Mouse (Mus musculus) CH12.LX (cell line): ENCODE results near the gene Fndc7. TPM values are rescaled to one million over a fixed set of nuclear protein-coding genes. Genes with fewer than 3 reads are reported as not detected.
A peak's percentile ranks its signal among the peaks of the same experiment; 100 is the strongest.

Experiments used
- DNase-seq: peaks from one replicate; pipeline ENCODE4 v3.0.0-alpha.2; 2013; ENCODE audit errors: extremely low read depth
- H3K27ac ChIP-seq: 2 replicates; pipeline ENCODE4 v1.5.1; 2012; ENCODE audit warnings: low read depth, mild to moderate bottlenecking, control low read depth, moderate library complexity; ENCODE audit not compliant: insufficient read depth
- H3K27me3 ChIP-seq: replicated peaks from 2 replicates; pipeline ENCODE3; 2012; ENCODE audit warnings: inconsistent platforms
- H3K36me3 ChIP-seq, 2 experiments: replicated peaks in 1 of 2; 2 replicates each; pipeline versions ENCODE3 to v1.6.1; 2012; ENCODE audit warnings: inconsistent platforms in 1 of 2, low read length in 1 of 2, mild to moderate bottlenecking in 1 of 2, mixed read lengths in 1 of 2, moderate library complexity in 1 of 2; ENCODE audit not compliant: control insufficient read depth in 1 of 2, insufficient read depth in 1 of 2
- H3K4me1 ChIP-seq, 2 experiments: 2 replicates each; pipeline ENCODE4 v1.6.1; 2012; ENCODE audit warnings: inconsistent platforms in 1 of 2, moderate library complexity in 1 of 2; ENCODE audit not compliant: insufficient read depth in 2 of 2, control insufficient read depth in 1 of 2
- H3K4me2 ChIP-seq: 2 replicates; pipeline ENCODE4 v1.6.1; 2012; ENCODE audit warnings: low read depth, mild to moderate bottlenecking, control low read depth; ENCODE audit not compliant: poor library complexity, insufficient read depth, severe bottlenecking
- H3K4me3 ChIP-seq, 3 experiments: fragments of 150-350 bp in 1 of 3; sonication (generic) in 1 of 3; replicated peaks in 1 of 3; 2 replicates each; pipeline versions ENCODE3 to v1.5.1; 2011 to 2012; ENCODE audit warnings: low read depth in 2 of 3, low read length in 2 of 3, mild to moderate bottlenecking in 2 of 3, moderate library complexity in 2 of 3, control low read depth in 1 of 3, improper control_type of control experiment in 1 of 3, inconsistent platforms in 1 of 3, mixed read lengths in 1 of 3; ENCODE audit not compliant: poor library complexity in 1 of 3
- H3K79me2 ChIP-seq: replicated peaks from 2 replicates; pipeline ENCODE4 v1.6.1; 2012; ENCODE audit warnings: mild to moderate bottlenecking, moderate library complexity; ENCODE audit not compliant: control insufficient read depth, poor library complexity, insufficient read depth, severe bottlenecking; ENCODE audit errors: extremely low read depth
- H3K9ac ChIP-seq: 2 replicates; pipeline ENCODE4 v1.6.1; 2012; ENCODE audit warnings: low read depth, mild to moderate bottlenecking, control low read depth, moderate library complexity; ENCODE audit not compliant: insufficient read depth
- H3K9me3 ChIP-seq: replicated peaks from 2 replicates; pipeline ENCODE3; 2012; ENCODE audit warnings: low read length, inconsistent platforms, mixed read lengths
- E2F4 ChIP-seq: IDR thresholded peaks from 2 replicates; pipeline ENCODE4 v1.6.1; 2011; ENCODE audit warnings: low read depth, low read length, improper control_type of control experiment; ENCODE audit not compliant: insufficient replicate concordance
- ELF1 ChIP-seq: IDR thresholded peaks from 2 replicates; pipeline ENCODE4 v1.6.1; 2014; ENCODE audit warnings: low read depth, mild to moderate bottlenecking, inconsistent platforms, low read length, improper control_type of control experiment
- EP300 ChIP-seq: IDR thresholded peaks from 2 replicates; pipeline ENCODE4 v1.6.1; 2011; ENCODE audit warnings: low read length, improper control_type of control experiment
- ETS1 ChIP-seq: conservative IDR thresholded peaks from 2 replicates; pipeline ENCODE4 v1.6.1; 2012; ENCODE audit warnings: low read depth, mild to moderate bottlenecking, inconsistent platforms, low read length, improper control_type of control experiment, moderate library complexity
- GABPA ChIP-seq: IDR thresholded peaks from 2 replicates; pipeline ENCODE4 v1.6.1; 2012; ENCODE audit warnings: low read depth, low read length, improper control_type of control experiment, inconsistent platforms; ENCODE audit not compliant: insufficient replicate concordance
- HCFC1 ChIP-seq: IDR thresholded peaks from 2 replicates; pipeline ENCODE4 v1.6.1; 2012; ENCODE audit warnings: low read depth, mild to moderate bottlenecking, inconsistent platforms, low read length, improper control_type of control experiment
- JUN ChIP-seq: IDR thresholded peaks from 2 replicates; pipeline ENCODE4 v1.6.1; 2011; ENCODE audit warnings: low read depth, mild to moderate bottlenecking, low read length, improper control_type of control experiment, moderate library complexity; ENCODE audit not compliant: insufficient read depth
- JUND ChIP-seq: conservative IDR thresholded peaks from 2 replicates; pipeline ENCODE4 v1.6.1; 2011; ENCODE audit warnings: low read depth, low read length, improper control_type of control experiment
- KAT2A ChIP-seq: IDR thresholded peaks from 2 replicates; pipeline ENCODE4 v1.6.1; 2012; ENCODE audit warnings: low read length, improper control_type of control experiment, inconsistent platforms; ENCODE audit not compliant: insufficient replicate concordance
- MAFK ChIP-seq: IDR thresholded peaks from 2 replicates; pipeline ENCODE4 v1.6.1; 2011; ENCODE audit warnings: low read length, improper control_type of control experiment; ENCODE audit not compliant: insufficient replicate concordance
- MAZ ChIP-seq: IDR thresholded peaks from 2 replicates; pipeline ENCODE4 v1.6.1; 2012; ENCODE audit warnings: low read depth, mild to moderate bottlenecking, inconsistent platforms, low read length, improper control_type of control experiment, moderate library complexity
- MEF2A ChIP-seq: IDR thresholded peaks from 2 replicates; pipeline ENCODE4 v1.6.1; 2014; ENCODE audit warnings: low read depth, mild to moderate bottlenecking, inconsistent platforms, low read length, improper control_type of control experiment, borderline replicate concordance
- MXI1 ChIP-seq: IDR thresholded peaks from 2 replicates; pipeline ENCODE4 v1.6.1; 2011; ENCODE audit warnings: mild to moderate bottlenecking, low read depth, low read length, improper control_type of control experiment
- MYC ChIP-seq: IDR thresholded peaks from 2 replicates; pipeline ENCODE4 v1.6.1; 2011; ENCODE audit warnings: low read depth, mild to moderate bottlenecking, improper control_type of control experiment, low read length
- NELFE ChIP-seq: IDR thresholded peaks from 2 replicates; pipeline ENCODE4 v1.6.1; 2011; ENCODE audit warnings: low read depth, low read length, improper control_type of control experiment
- PAX5 ChIP-seq: IDR thresholded peaks from 2 replicates; pipeline ENCODE4 v1.6.1; 2012; ENCODE audit warnings: low read length, inconsistent platforms, mixed read lengths
- POLR2A ChIP-seq: IDR thresholded peaks from 2 replicates; pipeline ENCODE4 v1.6.1; 2011; ENCODE audit warnings: low read depth, mild to moderate bottlenecking, improper control_type of control experiment, low read length
- RAD21 ChIP-seq: IDR thresholded peaks from 2 replicates; pipeline ENCODE4 v1.6.1; 2011; ENCODE audit warnings: low read depth, mild to moderate bottlenecking, low read length, improper control_type of control experiment, moderate library complexity
- RCOR1 ChIP-seq: conservative IDR thresholded peaks from 2 replicates; pipeline ENCODE4 v1.6.1; 2012; ENCODE audit warnings: low read depth, mild to moderate bottlenecking, inconsistent platforms, low read length, improper control_type of control experiment
- SIN3A ChIP-seq: IDR thresholded peaks from 2 replicates; pipeline ENCODE4 v1.6.1; 2012; ENCODE audit warnings: low read length, improper control_type of control experiment, inconsistent platforms
- SMC3 ChIP-seq: IDR thresholded peaks from 2 replicates; pipeline ENCODE4 v1.6.1; 2011; ENCODE audit warnings: low read depth, low read length, improper control_type of control experiment
- TBP ChIP-seq: conservative IDR thresholded peaks from 2 replicates; pipeline ENCODE4 v1.6.1; 2011; ENCODE audit warnings: low read depth, low read length, improper control_type of control experiment
- TCF12 ChIP-seq: IDR thresholded peaks from 2 replicates; pipeline ENCODE4 v1.6.1; 2014; ENCODE audit warnings: low read depth, mild to moderate bottlenecking, inconsistent platforms, low read length, improper control_type of control experiment
- USF2 ChIP-seq: conservative IDR thresholded peaks from 2 replicates; pipeline ENCODE4 v1.6.1; 2011; ENCODE audit warnings: low read depth, low read length, improper control_type of control experiment
- ZC3H11A ChIP-seq: IDR thresholded peaks from 2 replicates; pipeline ENCODE4 v1.6.1; 2012; ENCODE audit warnings: low read depth, mild to moderate bottlenecking, inconsistent platforms, low read length, improper control_type of control experiment
- ZKSCAN1 ChIP-seq: IDR thresholded peaks from 2 replicates; pipeline ENCODE4 v1.6.1; 2012; ENCODE audit warnings: low read depth, inconsistent platforms, low read length, improper control_type of control experiment, borderline replicate concordance
- ZMIZ1 ChIP-seq: IDR thresholded peaks from 2 replicates; pipeline ENCODE4 v1.6.1; 2012; ENCODE audit warnings: low read depth, mild to moderate bottlenecking, inconsistent platforms, low read length, improper control_type of control experiment
- dilution Hi-C: fragments of 300-500 bp; cut with MboI; formaldehyde crosslinking; loops from 2 replicates; pipeline ENCODE4 v1.14.3; 2020; ENCODE audit warnings: low sequenced_read_pairs; ENCODE audit not compliant: extremely low pct_unique_long_range_greater_than_20kb, extremely low pct_ligation_motif_present
- in situ Hi-C: fragments of 300-500 bp; cut with MboI; formaldehyde crosslinking; loops from 3 replicates; pipeline ENCODE4 v1.14.3; 2019; ENCODE audit warnings: low sequenced_read_pairs, low pct_ligation_motif_present, low pct_unique_long_range_greater_than_20kb, mixed read lengths
- polyA plus RNA-seq: library from polyadenylated mRNA; unstranded; fragments of >175 nt; gene quantifications from 2 replicates; pipeline ENCODE4 v1.2.1, GENCODE M21; 2012; ENCODE audit warnings: low read depth; ENCODE audit not compliant: insufficient read length
- total RNA-seq, 2 experiments: library from RNA; depleted of rRNA; stranded (reverse); fragments of 300-350 nt in 1 of 2; fragments of >200 nt in 1 of 2; gene quantifications; 2 replicates each; pipeline ENCODE4 v1.2.3; 2012 to 2014

The Fndc7 gene
- total and polyA plus RNA-seq, 3 experiments, result 0.61 to 1.1 (median 0.81) TPM

DNA sequence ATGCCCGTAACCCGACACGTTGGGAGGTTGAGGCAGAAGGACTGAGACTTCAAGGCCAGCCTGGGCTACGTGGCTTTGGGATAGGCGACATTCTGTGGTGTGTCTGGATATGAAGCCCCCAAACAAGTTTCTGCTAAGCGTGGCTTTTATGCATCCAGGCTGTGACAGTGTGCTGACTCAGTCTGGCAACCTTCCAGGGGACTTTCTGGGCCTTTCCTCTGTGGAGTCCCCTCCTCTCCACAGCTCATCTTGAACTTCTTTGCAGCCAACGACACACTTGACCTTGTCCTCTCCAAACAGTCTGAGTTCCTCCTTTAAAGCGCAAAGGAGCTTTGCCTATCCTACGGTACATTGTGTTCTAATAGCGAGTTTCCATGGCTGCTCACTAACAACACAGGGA lies 33.9 kb downstream of the Fndc7 start:
- peak overlapping the region; percentile 86 for H3K27ac ChIP-seq
- peak; percentile 34 for DNase-seq
- peaks cover 32 to 71% of the 10 kb centered on the region in 2 experiments for H3K4me1 ChIP-seq
- no peaks in the 10 kb centered on the region for H3K36me3 ChIP-seq
- peak overlapping the region; percentile 19; the same call in 1 of the 2 replicates for H3K9ac ChIP-seq
- no peak overlapping the region for H3K4me3 ChIP-seq
- in situ Hi-C loops, result loop anchor here (5.0 kb wide), 1 partner anchor 46 kb away; no protein-coding TSS in a partner anchor
- TF ChIP-seq HCFC1 (no peak), KAT2A (no peak), JUND (no peak), MXI1 (no peak), EP300 (0 out of 2 replicates have a peak, but pooled peaks have one; percentile 10), MAFK (peak; percentile 53; the same call in 1 of the 2 replicates), NELFE (no peak), MAZ (0 out of 2 replicates have a peak, but pooled peaks have one; percentile 10), RAD21 (no peak), RCOR1 (no peak), ETS1 (no peak; the same call in 1 of the 2 replicates), ZC3H11A (no peak), E2F4 (no peak), SIN3A (no peak), ZMIZ1 (no peak), SMC3 (no peak), ZKSCAN1 (no peak), JUN (no peak), GABPA (no peak), TCF12 (no peak), POLR2A (no peak), USF2 (no peak), ELF1 (no peak; the same call in 1 of the 2 replicates), TBP (0 out of 2 replicates have a peak, but pooled peaks have one; percentile 24), MYC (no peak), PAX5 (no peak), MEF2A (no peak; the same call in 1 of the 2 replicates)
- no peaks in the 10 kb centered on the region for H3K27me3 ChIP-seq
- no peaks in the 10 kb centered on the region for H3K9me3 ChIP-seq
- H3K79me2 ChIP-seq, result no peaks in the 10 kb centered on the region
- peak overlapping the region; percentile 37; the same call in 1 of the 2 replicates for H3K4me2 ChIP-seq
- dilution Hi-C loops, result no loop called here
